Mouse (Mus musculus) myocyte (in vitro differentiated cells): ENCODE data around the gene Dock1. TPM values are rescaled to one million over a fixed set of nuclear protein-coding genes. Genes with fewer than 3 reads are reported as not detected.

ENCODE experiments used
- H3K27me3 ChIP-seq: one replicate; pipeline ENCODE4 v1.6.1; 2011; ENCODE audit not compliant: control insufficient read depth, insufficient read depth, insufficient read length
- H3K36me3 ChIP-seq: one replicate; pipeline ENCODE4 v1.6.1; 2011; ENCODE audit not compliant: control insufficient read depth, insufficient read depth
- H3K4me2 ChIP-seq: one replicate; pipeline ENCODE4 v1.6.1; 2011; ENCODE audit warnings: low read depth, control low read depth
- H3K4me3 ChIP-seq: one replicate; pipeline ENCODE4 v1.5.1; 2011; ENCODE audit warnings: mild to moderate bottlenecking, control low read depth, moderate library complexity
- H3K79me2 ChIP-seq: one replicate; pipeline ENCODE4 v1.6.1; 2011; ENCODE audit not compliant: control insufficient read depth, insufficient read depth
- H3ac ChIP-seq: one replicate; pipeline ENCODE4 v1.6.1; 2011; ENCODE audit not compliant: control insufficient read depth, insufficient read length
- CEBPB ChIP-seq: IDR thresholded peaks from 2 replicates; pipeline ENCODE4 v1.6.1; 2011; ENCODE audit warnings: mild to moderate bottlenecking, moderate library complexity; ENCODE audit not compliant: poor library complexity, insufficient read depth, severe bottlenecking
- E2F4 ChIP-seq: IDR thresholded peaks from one replicate; pipeline ENCODE4 v1.6.1; 2011; ENCODE audit warnings: mild to moderate bottlenecking, control low read depth, moderate library complexity; ENCODE audit not compliant: insufficient read depth
- MAX ChIP-seq: IDR thresholded peaks from one replicate; pipeline ENCODE4 v1.6.1; 2011; ENCODE audit warnings: low read depth, mild to moderate bottlenecking, control low read depth
- MYOD1 ChIP-seq, 3 experiments: IDR thresholded peaks; one replicate each; pipeline ENCODE4 v1.6.1; 2011; ENCODE audit warnings: control low read depth in 2 of 3, low read depth in 2 of 3, mild to moderate bottlenecking in 2 of 3, moderate library complexity in 1 of 3; ENCODE audit not compliant: insufficient read length in 2 of 3, control insufficient read depth in 1 of 3
- MYOG ChIP-seq, 3 experiments: IDR thresholded peaks; one replicate each; pipeline ENCODE4 v1.6.1; 2011; ENCODE audit warnings: control low read depth in 2 of 3, low read depth in 2 of 3, mild to moderate bottlenecking in 2 of 3; ENCODE audit not compliant: insufficient read length in 2 of 3, control insufficient read depth in 1 of 3, insufficient read depth in 1 of 3
- POLR2A ChIP-seq: IDR thresholded peaks from one replicate; pipeline ENCODE4 v1.6.1; 2011; ENCODE audit warnings: low read depth, mild to moderate bottlenecking, control low read depth, moderate library complexity; ENCODE audit not compliant: insufficient read length
- POLR2AphosphoS2 ChIP-seq: IDR thresholded peaks from one replicate; pipeline ENCODE4 v1.6.1; 2011; ENCODE audit warnings: low read depth, control low read depth; ENCODE audit not compliant: insufficient read length
- REST ChIP-seq: IDR thresholded peaks from one replicate; pipeline ENCODE4 v1.6.1; 2011; ENCODE audit warnings: mild to moderate bottlenecking, control low read depth, moderate library complexity; ENCODE audit not compliant: insufficient read depth, insufficient read length
- SRF ChIP-seq: IDR thresholded peaks from one replicate; pipeline ENCODE4 v1.6.1; 2011; ENCODE audit warnings: low read depth; ENCODE audit not compliant: control insufficient read depth, insufficient read length
- TCF12 ChIP-seq: IDR thresholded peaks from one replicate; pipeline ENCODE4 v1.6.1; 2011; ENCODE audit warnings: mild to moderate bottlenecking, control low read depth; ENCODE audit not compliant: poor library complexity, insufficient read depth, severe bottlenecking
- TCF3 ChIP-seq: IDR thresholded peaks from one replicate; pipeline ENCODE4 v1.6.1; 2011; ENCODE audit warnings: low read depth, control low read depth; ENCODE audit not compliant: insufficient read length
- USF1 ChIP-seq: IDR thresholded peaks from one replicate; pipeline ENCODE4 v1.6.1; 2011; ENCODE audit warnings: low read depth, mild to moderate bottlenecking, control low read depth, moderate library complexity
- polyA plus RNA-seq: library from polyadenylated mRNA; unstranded; fragments of >200 nt; fragmentation: generic; extraction: Trizol; gene quantifications from one replicate; pipeline ENCODE4 v1.2.1, GENCODE M21; 2012; ENCODE audit warnings: missing spikeins

Dock1 gene
- polyA plus RNA-seq, 1 experiment = 6.2 TPM

DNA sequence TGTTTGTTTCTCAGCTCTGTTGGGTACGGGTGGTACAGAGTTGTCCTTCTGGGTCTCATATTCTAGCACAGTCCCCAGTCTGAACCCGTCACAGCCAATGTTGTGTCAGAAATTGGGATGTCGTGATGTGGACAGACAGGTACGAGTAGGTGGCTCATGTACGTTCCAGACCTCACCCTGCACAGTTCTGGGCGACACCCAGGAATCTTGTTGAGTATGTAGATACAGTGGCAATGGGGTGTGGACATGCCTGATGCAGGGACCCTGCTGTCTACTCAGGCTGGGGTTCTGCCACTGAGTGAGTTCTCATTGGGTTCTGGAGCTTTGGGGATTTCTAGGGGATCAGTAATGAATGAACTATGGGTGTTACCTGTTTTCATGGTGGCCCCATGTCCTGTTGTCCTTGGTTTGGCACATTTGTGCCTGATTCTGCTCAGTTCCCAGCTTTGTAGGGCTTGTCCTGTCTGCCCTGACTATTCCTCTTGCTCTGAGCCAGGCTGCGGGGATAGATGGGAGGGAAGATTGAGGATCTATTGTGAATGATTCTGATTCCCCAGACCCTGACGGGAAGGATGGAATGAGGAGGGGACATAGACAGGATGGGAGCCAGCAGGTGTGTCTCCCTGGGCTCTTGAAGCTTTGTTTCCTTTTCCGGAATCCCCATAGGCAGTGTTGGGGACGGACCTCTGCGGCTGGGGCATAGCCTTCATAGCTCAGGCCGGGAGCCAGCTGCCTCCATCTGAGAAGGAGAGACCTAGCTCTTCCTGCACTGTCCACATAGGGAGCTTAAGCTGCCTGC lies 11.5 kb downstream of the Dock1 start:
- H3K27me3 ChIP-seq = no peaks in the 10 kb centered on the region
- no peaks in the 10 kb centered on the region for H3K36me3 ChIP-seq
- H3K4me3 ChIP-seq = no peak overlapping the region
- no peak overlapping the region for H3K4me2 ChIP-seq
- peaks cover 24% of the 10 kb centered on the region for H3K79me2 ChIP-seq
- TF ChIP-seq CEBPB (no peak), SRF (no peak), POLR2A (no peak), REST (no peak), USF1 (no peak)
- no peak overlapping the region for H3ac ChIP-seq

- no peak overlapping the region for H3ac ChIP-seq
- no peak overlapping the region for H3K4me3 ChIP-seq
- no peak for TF ChIP-seq E2F4
- no peak for TF ChIP-seq POLR2A
- no peak for TF ChIP-seq MYOD1 (IDR thresholded peaks at IDR 0.05; ENCODE audit: control insufficient read depth in 1 of 3, insufficient read length in 2 of 3, low read depth in 2 of 3)
- TF ChIP-seq SRF = no peak
- no peak for TF ChIP-seq TCF3
- TF ChIP-seq CEBPB = no peak
- no peak for TF ChIP-seq MYOG (IDR thresholded peaks at IDR 0.05; ENCODE audit: control insufficient read depth in 1 of 3, insufficient read depth in 1 of 3, insufficient read length in 2 of 3, low read depth in 2 of 3)
- no peak for TF ChIP-seq MAX
- TF ChIP-seq TCF12 = no peak
- no peak for TF ChIP-seq USF1
- TF ChIP-seq REST = no peak
- no peak for TF ChIP-seq POLR2AphosphoS2
- H3K79me2 ChIP-seq = peaks cover 55% of the 10 kb centered on the region
- H3K27me3 ChIP-seq = no peaks in the 10 kb centered on the region
- H3K4me2 ChIP-seq = no peak overlapping the region
- H3K36me3 ChIP-seq = no peaks in the 10 kb centered on the region
Observed at GRCm38 (mm10) chr7:134688332-134688731, 17.9 kb downstream of the Dock1 start.

DNA sequence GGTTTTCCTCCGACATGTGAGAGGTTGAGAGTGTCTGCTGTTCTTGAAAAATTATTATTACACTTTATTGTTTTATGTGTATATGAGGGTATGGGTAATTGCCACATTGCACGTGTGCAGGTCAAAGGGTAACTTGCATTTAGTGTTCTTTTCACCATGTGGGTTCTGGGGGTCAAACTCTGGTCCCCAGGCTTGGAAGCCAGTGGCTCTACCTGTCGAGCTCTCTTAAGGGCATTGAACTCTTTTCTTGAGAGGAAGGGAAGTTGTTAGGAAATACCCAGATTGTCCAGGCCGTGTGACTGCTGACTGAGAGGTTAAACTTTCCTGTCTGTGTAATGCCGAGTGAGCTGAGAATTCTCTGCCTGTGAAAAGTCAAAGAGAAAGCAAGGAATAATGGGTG lies 19.7 kb downstream of the Dock1 start:
- no peak overlapping the region for H3K4me3 ChIP-seq
- no peaks in the 10 kb centered on the region for H3K36me3 ChIP-seq
- H3ac ChIP-seq = no peak overlapping the region
- H3K4me2 ChIP-seq = no peak overlapping the region
- H3K27me3 ChIP-seq = no peaks in the 10 kb centered on the region
- peaks cover 63% of the 10 kb centered on the region for H3K79me2 ChIP-seq
- TF ChIP-seq TCF3 = no peak
- TF ChIP-seq CEBPB = no peak
- TF ChIP-seq MYOG (IDR thresholded peaks at IDR 0.05; ENCODE audit: control insufficient read depth in 1 of 3, insufficient read depth in 1 of 3, insufficient read length in 2 of 3, low read depth in 2 of 3) = no peak
- TF ChIP-seq E2F4 = no peak
- no peak for TF ChIP-seq MYOD1 (IDR thresholded peaks at IDR 0.05; ENCODE audit: control insufficient read depth in 1 of 3, insufficient read length in 2 of 3, low read depth in 2 of 3)
- TF ChIP-seq POLR2A = no peak
- no peak for TF ChIP-seq REST
- no peak for TF ChIP-seq MAX

- no peak overlapping the region for H3ac ChIP-seq
- no peak overlapping the region for H3K4me3 ChIP-seq
- no peaks in the 10 kb centered on the region for H3K27me3 ChIP-seq
- no peak overlapping the region for H3K4me2 ChIP-seq
- H3K79me2 ChIP-seq = peaks cover 63% of the 10 kb centered on the region
- H3K36me3 ChIP-seq = no peaks in the 10 kb centered on the region
- TF ChIP-seq E2F4 (no peak), POLR2AphosphoS2 (no peak), MYOG (IDR thresholded peaks at IDR 0.05; ENCODE audit: control insufficient read depth in 1 of 3, insufficient read depth in 1 of 3, insufficient read length in 2 of 3, low read depth in 2 of 3) (no peak), MAX (no peak), USF1 (no peak), POLR2A (no peak), TCF12 (no peak), MYOD1 (IDR thresholded peaks at IDR 0.05; ENCODE audit: control insufficient read depth in 1 of 3, insufficient read length in 2 of 3, low read depth in 2 of 3) (no peak), SRF (no peak)
Observed at GRCm38 (mm10) chr7:134690806-134691205, 20.4 kb downstream of the Dock1 start.

DNA sequence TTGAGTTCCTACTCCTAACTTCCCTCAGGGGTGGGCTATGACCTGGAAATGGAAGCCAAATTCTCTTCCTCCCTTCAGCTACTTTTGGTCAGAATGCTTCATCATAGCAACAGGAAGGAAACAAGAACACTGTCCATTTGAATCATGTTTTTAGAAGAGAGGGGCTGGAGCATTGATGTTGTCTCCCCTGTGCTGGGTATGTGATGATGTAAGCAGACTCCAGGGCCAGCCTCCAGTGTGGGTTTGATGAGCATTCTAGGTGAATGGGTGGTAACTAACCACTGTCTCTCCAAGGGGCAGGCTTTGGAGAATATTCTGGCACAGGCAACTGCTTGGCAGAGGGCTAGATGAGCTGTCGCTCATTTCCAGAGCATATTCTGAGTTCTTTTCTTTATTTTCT lies 22.9 kb downstream of the Dock1 start:
- no peak overlapping the region for H3K4me3 ChIP-seq
- H3K36me3 ChIP-seq = no peaks in the 10 kb centered on the region
- TF ChIP-seq E2F4 (no peak), MYOD1 (IDR thresholded peaks at IDR 0.05; ENCODE audit: control insufficient read depth in 1 of 3, insufficient read length in 2 of 3, low read depth in 2 of 3) (no peak), TCF3 (no peak), TCF12 (no peak), SRF (no peak)
- H3K27me3 ChIP-seq = no peaks in the 10 kb centered on the region
- no peak overlapping the region for H3ac ChIP-seq
- no peak overlapping the region for H3K4me2 ChIP-seq
- H3K79me2 ChIP-seq = peaks cover 54% of the 10 kb centered on the region
